Mouse (Mus musculus) limb, embryonic 11.5 days (tissue): Measurements from ENCODE around the gene Heatr4. TPM values are rescaled to one million over a fixed set of nuclear protein-coding genes. Genes with fewer than 3 reads are reported as not detected.
"Not testable (repeated sequence)": the region's sequence is repeated elsewhere in the genome, so short reads cannot be mapped to it uniquely, and the experiment has no call there.

Experiments used
- ATAC-seq: fragments of 200-750 bp; cut with Nextera tagmentation; 2 replicates; pipeline ENCODE4 v1.8.0; 2017; ENCODE audit warnings: low read depth; ENCODE audit not compliant: insufficient number of reproducible peaks, low FRiP score, low TSS enrichment
- DNase-seq: peaks from one replicate; pipeline ENCODE4 v3.0.0-alpha.2; 2015; ENCODE audit warnings: low spot score
- H3K27ac ChIP-seq: fragments of 300-500 bp; sonication (generic); replicated peaks from 2 replicates; pipeline ENCODE4 v1.5.1; 2014; ENCODE audit warnings: low read depth, mild to moderate bottlenecking, low read length
- H3K27me3 ChIP-seq: fragments of 300-500 bp; sonication (generic); 2 replicates; pipeline ENCODE4 v1.6.1; 2014; ENCODE audit warnings: mild to moderate bottlenecking, low read length, mixed read lengths; ENCODE audit not compliant: control insufficient read depth, insufficient read depth
- H3K36me3 ChIP-seq: fragments of 300-500 bp; sonication (generic); 2 replicates; pipeline ENCODE4 v1.6.1; 2014; ENCODE audit warnings: mild to moderate bottlenecking, low read length, moderate library complexity, mixed read lengths; ENCODE audit not compliant: control insufficient read depth, insufficient read depth
- H3K4me1 ChIP-seq: fragments of 300-500 bp; sonication (generic); 2 replicates; pipeline ENCODE4 v1.6.1; 2014; ENCODE audit warnings: low read length, mixed read lengths; ENCODE audit not compliant: control insufficient read depth, insufficient read depth
- H3K4me2 ChIP-seq: fragments of 300-500 bp; sonication (generic); 2 replicates; pipeline ENCODE4 v1.6.1; 2014; ENCODE audit warnings: low read depth, mild to moderate bottlenecking, moderate library complexity; ENCODE audit not compliant: severe bottlenecking
- H3K4me3 ChIP-seq: fragments of 300-500 bp; sonication (generic); 2 replicates; pipeline ENCODE4 v1.5.1; 2014; ENCODE audit warnings: low read depth, low read length
- H3K9ac ChIP-seq: fragments of 300-500 bp; sonication (generic); 2 replicates; pipeline ENCODE4 v1.6.1; 2014; ENCODE audit warnings: mild to moderate bottlenecking, low read length
- H3K9me3 ChIP-seq: fragments of 300-500 bp; sonication (generic); 2 replicates; pipeline ENCODE4 v1.6.1; 2016; ENCODE audit warnings: low read length; ENCODE audit not compliant: control insufficient read depth
- WGBS: fragments of 180-500 bp; shearing (Covaris S2); extraction: QIAGEN DNeasy Blood & Tissue Kit; methylation state at CpG from one replicate; pipeline ENCODE4 v1.1.7; 2014; 5-methylcytosine and 5-hydroxymethylcytosine counted together
- polyA plus RNA-seq: library from polyadenylated mRNA; unstranded; fragments of >200 nt; fragmentation: Nextera tagmentation; extraction: Ambion mirVana; gene quantifications from 2 replicates; pipeline ENCODE4 v1.2.1, GENCODE M21; 2014

Gene Heatr4
- polyA plus RNA-seq, 1 experiment from 2014 or later: not detected

GRCm38 (mm10) chr12:83940031-83940430, 44.6 kb downstream of the Heatr4 start:
- no peak overlapping the region for H3K4me2 ChIP-seq
- no peak overlapping the region for H3K27ac ChIP-seq
- no peaks in the 10 kb centered on the region for H3K27me3 ChIP-seq
- no peaks in the 10 kb centered on the region for H3K36me3 ChIP-seq
- WGBS: 78% methylated on average over 4 of the region's 4 CpGs
- no peak overlapping the region for H3K9ac ChIP-seq
- H3K9me3 ChIP-seq: no peaks in the 10 kb centered on the region
- no peak overlapping the region for H3K4me3 ChIP-seq
- no peaks in the 10 kb centered on the region for H3K4me1 ChIP-seq
- no peak for DNase-seq
- ATAC-seq: no peak

DNA sequence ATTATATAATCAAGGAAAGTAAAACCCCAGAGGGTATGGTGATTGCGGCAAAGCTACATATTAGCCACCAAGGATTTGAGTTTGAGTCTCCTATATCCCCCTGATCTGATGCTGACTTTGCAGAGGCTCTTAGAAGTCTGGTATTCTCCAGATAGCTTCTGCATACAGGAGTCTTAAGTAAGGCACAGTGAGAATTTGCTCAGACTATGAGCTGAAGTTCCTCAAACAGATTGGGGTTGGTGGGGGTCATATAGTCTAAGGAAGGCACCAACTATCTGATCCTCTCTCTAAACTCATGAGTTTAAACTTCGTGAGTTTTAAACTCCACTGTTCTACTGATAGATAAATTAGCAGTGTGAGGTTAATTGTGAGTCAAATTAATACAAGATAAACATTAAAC, 45.3 kb downstream of the Heatr4 start:
- ATAC-seq (no peak), DNase-seq (no peak)
- Histone ChIP-seq H3K27ac (no peak overlapping the region), H3K4me2 (no peak overlapping the region), H3K9me3 (no peaks in the 10 kb centered on the region), H3K27me3 (no peaks in the 10 kb centered on the region), H3K36me3 (no peaks in the 10 kb centered on the region), H3K4me1 (no peaks in the 10 kb centered on the region), H3K4me3 (no peak overlapping the region), H3K9ac (no peak overlapping the region)
- 78% methylated on average over 2 of the region's 2 CpGs for WGBS

- H3K4me1 ChIP-seq, ATAC-seq: not testable (repeated sequence)
- 50% methylated on average over 1 of the region's 1 CpGs for WGBS
Measured at GRCm38 (mm10) chr12:83938592-83938991, 46.1 kb downstream of the Heatr4 start.

DNA sequence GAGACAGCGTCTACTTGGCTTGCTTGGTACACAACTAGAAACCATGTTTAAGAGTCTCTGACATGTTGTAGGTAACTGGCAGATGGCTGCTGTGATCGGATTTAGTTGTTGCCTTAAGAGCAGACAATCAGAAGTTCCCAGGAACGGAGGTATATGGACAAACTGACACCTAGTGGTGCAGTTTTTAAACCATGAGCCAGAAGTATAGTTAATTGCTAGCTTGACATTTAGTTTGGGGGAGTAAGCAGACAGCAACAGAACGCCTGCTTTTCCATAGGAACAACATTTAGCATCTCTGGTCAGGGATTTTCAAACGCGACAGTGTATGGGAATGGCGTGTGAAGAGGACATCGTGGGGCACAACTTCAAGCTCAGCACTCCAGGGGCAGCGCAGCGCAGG, 47.1 kb downstream of the Heatr4 start:
- H3K4me3 ChIP-seq: no peak overlapping the region
- H3K36me3 ChIP-seq: no peaks in the 10 kb centered on the region
- no peaks in the 10 kb centered on the region for H3K4me1 ChIP-seq
- no peak overlapping the region for H3K4me2 ChIP-seq
- no peaks in the 10 kb centered on the region for H3K9me3 ChIP-seq
- no peak overlapping the region for H3K27ac ChIP-seq
- ATAC-seq (no peak), DNase-seq (no peak)
- no peak overlapping the region for H3K9ac ChIP-seq
- WGBS: 67% methylated on average over 10 of the region's 10 CpGs
- H3K27me3 ChIP-seq: no peaks in the 10 kb centered on the region

More at GRCm38 (mm10) chr12:83938592-83938991, 46.1 kb downstream of the Heatr4 start:
- not testable (repeated sequence) for H3K9ac ChIP-seq, H3K27ac ChIP-seq, DNase-seq, H3K36me3 ChIP-seq, H3K4me3 ChIP-seq, H3K4me2 ChIP-seq, H3K9me3 ChIP-seq, H3K27me3 ChIP-seq

DNA sequence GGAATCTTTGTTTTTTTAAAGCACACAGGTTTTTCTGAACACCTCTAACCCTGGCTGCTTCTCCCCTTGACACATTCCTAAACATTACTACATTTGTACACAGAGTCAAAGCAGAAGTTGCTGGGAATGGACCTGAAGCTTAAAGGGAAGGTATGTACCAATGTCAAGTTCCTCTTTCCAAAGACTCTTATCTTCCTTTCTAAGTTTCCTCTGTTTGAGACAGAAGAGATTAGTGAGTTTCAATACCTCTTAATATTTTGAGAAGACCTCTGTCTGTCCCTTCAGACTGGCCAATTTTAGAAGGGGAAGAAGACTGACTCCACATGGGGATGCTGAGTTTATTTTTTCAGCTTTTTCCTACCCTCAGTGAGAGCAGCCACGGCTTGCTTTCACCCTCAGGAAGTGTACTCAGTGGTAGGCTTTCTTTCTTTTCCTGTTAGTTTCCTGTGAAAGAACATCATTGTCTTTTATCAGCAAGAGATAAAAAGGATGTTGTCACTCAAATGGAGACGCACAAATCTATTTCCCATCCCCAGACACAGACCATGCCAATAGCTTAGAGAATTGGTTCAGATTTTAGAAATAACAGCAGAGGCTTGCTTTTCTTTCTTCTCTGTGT, 55.4 kb downstream of the Heatr4 start:
- no peak for DNase-seq
- no peak for ATAC-seq

GRCm38 (mm10) chr12:83927747-83928146, 56.9 kb downstream of the Heatr4 start:
- WGBS: 93% methylated on average over 4 of the region's 4 CpGs
- Histone ChIP-seq H3K4me3 (no peak overlapping the region), H3K9ac (no peak overlapping the region), H3K27me3 (no peaks in the 10 kb centered on the region), H3K27ac (no peak overlapping the region), H3K4me2 (no peak overlapping the region), H3K9me3 (no peaks in the 10 kb centered on the region), H3K36me3 (no peaks in the 10 kb centered on the region), H3K4me1 (no peaks in the 10 kb centered on the region)
- DNase-seq: no peak
- ATAC-seq: no peak

More for the DNA sequence above, 55.4 kb downstream of the Heatr4 start:
- Histone ChIP-seq H3K4me2 (no peak overlapping the region), H3K9ac (no peak overlapping the region), H3K36me3 (no peaks in the 10 kb centered on the region), H3K27me3 (no peaks in the 10 kb centered on the region), H3K9me3 (no peaks in the 10 kb centered on the region), H3K4me1 (no peaks in the 10 kb centered on the region), H3K27ac (no peak overlapping the region), H3K4me3 (no peak overlapping the region)
- WGBS: 59% methylated on average over 2 of the region's 2 CpGs

DNA sequence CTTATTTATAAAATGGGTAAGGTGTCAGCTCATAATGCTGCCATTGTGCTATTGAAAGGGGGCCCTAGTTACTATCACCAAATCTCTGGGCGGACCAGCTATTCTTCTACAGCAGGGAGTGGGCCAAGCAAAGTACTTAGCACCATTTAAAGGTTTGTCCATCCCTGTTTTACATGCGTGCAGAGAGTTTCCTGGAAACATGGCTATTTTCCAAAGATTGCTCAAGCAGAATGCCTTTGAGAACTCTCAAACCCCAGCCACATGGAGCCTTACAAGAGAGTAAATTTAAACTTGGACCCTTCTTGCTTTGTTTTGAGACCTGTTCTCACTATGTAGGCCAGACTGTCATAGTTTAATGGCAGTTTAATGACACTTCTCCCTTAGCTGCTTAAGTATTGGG, 58.6 kb downstream of the Heatr4 start:
- Histone ChIP-seq H3K36me3 (no peaks in the 10 kb centered on the region), H3K4me2 (no peak overlapping the region), H3K9ac (no peak overlapping the region), H3K27me3 (no peaks in the 10 kb centered on the region), H3K9me3 (no peaks in the 10 kb centered on the region), H3K4me3 (no peak overlapping the region), H3K27ac (no peak overlapping the region), H3K4me1 (no peaks in the 10 kb centered on the region)
- WGBS: 88% methylated on average over 2 of the region's 2 CpGs
- no peak for DNase-seq
- no peak for ATAC-seq

DNA sequence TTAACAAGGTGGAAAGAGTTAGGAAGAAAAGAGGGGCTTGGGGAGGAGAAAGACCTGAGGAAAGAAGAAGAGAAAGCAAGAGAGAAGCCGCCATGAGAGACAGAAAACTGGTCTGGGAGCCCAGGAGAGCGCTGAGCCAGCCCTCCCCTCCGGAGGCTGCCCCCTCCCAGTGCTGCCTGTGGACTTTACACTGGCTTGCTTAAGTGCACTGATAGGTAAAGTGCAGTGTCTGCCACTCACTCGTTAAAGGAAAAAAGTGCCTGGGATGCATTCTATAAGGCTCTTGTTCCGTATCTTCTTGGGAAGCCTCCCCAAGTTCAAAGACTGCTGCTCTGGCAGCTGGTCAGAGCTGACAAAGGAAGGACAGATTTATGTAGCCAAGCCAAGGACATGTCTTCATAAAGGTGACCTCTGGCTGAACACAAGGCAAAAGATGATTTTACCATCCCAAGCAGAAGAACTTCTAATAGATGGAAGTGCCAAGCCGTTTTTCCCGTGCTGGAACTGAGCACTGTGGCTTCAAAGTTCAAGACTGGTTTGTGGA, 59.4 kb downstream of the Heatr4 start:
- Histone ChIP-seq H3K9me3 (no peaks in the 10 kb centered on the region), H3K27ac (no peak overlapping the region), H3K4me2 (no peak overlapping the region), H3K36me3 (no peaks in the 10 kb centered on the region), H3K4me1 (no peaks in the 10 kb centered on the region), H3K27me3 (no peaks in the 10 kb centered on the region), H3K9ac (no peak overlapping the region), H3K4me3 (no peak overlapping the region)
- 64% methylated on average over 7 of the region's 7 CpGs for WGBS
- DNase-seq: no peak
- ATAC-seq: no peak

DNA sequence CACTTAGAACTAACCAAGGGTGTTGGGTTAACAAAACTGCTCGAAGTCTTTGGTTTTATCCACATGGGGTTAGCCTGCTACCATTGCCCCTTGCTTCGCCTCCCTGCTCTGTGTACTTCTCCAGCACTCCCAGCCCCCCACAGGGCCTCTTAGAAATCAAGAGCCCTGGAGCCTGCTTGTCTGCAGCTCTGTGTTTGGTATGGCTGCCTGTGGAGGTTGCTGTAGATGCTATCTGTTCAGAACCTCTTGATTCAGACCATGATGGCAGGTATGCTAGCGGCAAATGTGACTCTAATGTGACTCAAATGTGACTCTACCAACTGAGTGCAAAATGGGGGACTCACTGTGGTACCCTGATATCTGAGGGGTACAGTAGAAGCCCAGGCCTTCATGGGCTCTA, 60.3 kb downstream of the Heatr4 start:
- Histone ChIP-seq H3K4me3 (no peak overlapping the region), H3K4me1 (no peaks in the 10 kb centered on the region), H3K27me3 (no peaks in the 10 kb centered on the region), H3K36me3 (no peaks in the 10 kb centered on the region), H3K27ac (no peak overlapping the region), H3K9me3 (no peaks in the 10 kb centered on the region), H3K9ac (no peak overlapping the region), H3K4me2 (no peak overlapping the region)
- DNase-seq (no peak), ATAC-seq (no peak)
- WGBS: 64% methylated on average over 3 of the region's 3 CpGs
